Mouse (Mus musculus) left cerebral cortex, postnatal 36 days (tissue): ENCODE results near the gene Gm1979. TPM values are rescaled to one million over a fixed set of nuclear protein-coding genes. Genes with fewer than 3 reads are reported as not detected.
"Not testable (repeated sequence)": the region's sequence is repeated elsewhere in the genome, so short reads cannot be mapped to it uniquely, and the experiment has no call there.

Experiments
- DNase-seq, 2 experiments: peaks; one replicate each; pipeline ENCODE4 v3.0.0; 2021 to 2022; ENCODE audit warnings: low spot score in 2 of 2, mixed read lengths in 1 of 2
- intact Hi-C: fragments of 180-260 bp; cut with DNase I; formaldehyde crosslinking; loops from one replicate; pipeline ENCODE4 v1.15.1; 2025
- total RNA-seq, 2 experiments: library from RNA; stranded (reverse); gene quantifications; 2 replicates each; pipeline ENCODE4 v1.2.3; 2021

Gene Gm1979
- total RNA-seq = not detected

DNA sequence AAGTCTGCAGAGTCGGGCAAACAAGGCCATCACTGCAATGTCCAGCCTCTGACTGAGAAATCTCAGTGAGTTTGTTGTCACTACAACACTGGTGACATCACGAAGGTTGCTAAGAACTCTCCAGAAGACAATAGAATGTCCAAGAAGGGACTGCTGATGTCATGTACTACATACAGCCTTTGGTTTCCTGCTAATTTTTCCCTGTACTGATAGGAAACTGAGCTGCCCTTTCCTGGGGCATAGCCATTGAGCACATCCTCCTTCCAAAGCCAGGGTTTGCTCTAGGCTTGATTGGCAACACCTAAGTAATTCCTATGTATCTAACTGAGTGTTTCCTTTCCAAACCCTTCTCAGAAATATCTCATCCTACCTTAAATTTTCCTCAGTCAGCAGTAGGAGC, at the start of gene Gm1979:
TSS of gene Gm1979 (minus strand) at position 101 of the 400 bp plus-strand sequence.
- intact Hi-C loops = not testable (repeated sequence)

DNA sequence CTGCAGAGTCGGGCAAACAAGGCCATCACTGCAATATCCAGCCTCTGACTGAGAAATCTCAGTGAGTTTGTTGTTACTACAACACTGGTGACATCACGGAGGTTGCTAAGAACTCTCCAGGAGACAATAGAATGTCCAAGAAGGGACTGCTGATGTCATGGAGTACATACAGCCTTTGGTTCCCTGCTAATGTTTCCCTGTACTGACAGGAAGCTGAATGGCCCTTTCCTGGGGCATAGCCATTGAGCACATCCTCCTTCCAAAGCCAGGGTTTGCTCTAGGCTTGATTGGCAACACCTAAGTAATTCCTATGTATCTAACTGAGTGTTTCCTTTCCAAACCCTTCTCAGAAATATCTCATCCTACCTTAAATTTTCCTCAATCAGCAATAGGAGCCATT, 34.9 kb upstream of the Gm1979 start, which contains the start of gene Speer4a:
TSS of gene Speer4a (minus strand) at position 101 of the 400 bp plus-strand sequence.
- DNase-seq, intact Hi-C loops: not testable (repeated sequence)

More for the DNA sequence above, at the start of gene Gm1979:
- not testable (repeated sequence) for DNase-seq

DNA sequence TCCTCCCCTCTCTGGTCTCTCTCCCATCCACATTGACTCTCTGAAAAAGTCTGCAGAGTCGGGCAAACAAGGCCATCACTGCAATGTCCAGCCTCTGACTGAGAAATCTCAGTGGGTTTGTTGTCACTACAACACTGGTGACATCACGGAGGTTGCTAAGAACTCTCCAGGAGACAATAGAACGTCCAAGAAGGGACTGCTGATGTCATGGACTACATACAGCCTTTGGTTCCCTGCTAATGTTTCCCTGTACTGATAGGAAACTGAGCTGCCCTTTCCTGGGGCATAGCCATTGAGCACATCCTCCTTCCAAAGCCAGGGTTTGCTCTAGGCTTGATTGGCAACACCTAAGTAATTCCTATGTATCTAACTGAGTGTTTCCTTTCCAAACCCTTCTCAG, 18.2 kb upstream of the Gm1979 start, which contains the start of gene Gm5862:
TSS of gene Gm5862 (minus strand) at position 101 of the 400 bp plus-strand sequence.
- intact Hi-C loops, DNase-seq: not testable (repeated sequence)

DNA sequence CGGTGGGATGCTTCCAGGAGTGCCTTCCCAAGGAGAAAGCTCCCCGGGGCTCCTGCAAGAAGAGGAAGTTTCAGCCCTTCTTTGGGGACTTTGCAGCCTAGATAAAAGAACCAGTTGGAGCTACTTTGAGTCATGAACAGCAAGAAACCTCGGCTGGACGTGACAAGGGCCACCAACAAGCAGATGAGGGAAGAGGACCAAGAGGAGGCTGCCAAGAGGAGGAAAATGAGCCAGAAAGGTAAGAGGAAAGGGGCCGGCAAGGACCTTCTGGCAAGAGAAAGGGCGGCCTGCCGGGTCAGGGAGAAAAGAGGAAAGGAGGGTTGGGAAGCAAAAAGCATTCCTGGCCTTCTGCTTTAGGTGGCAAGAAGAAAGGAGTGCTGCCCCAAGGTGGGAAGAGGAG, 3.1 kb upstream of the Gm1979 start:
- intact Hi-C loops, DNase-seq: not testable (repeated sequence)

DNA sequence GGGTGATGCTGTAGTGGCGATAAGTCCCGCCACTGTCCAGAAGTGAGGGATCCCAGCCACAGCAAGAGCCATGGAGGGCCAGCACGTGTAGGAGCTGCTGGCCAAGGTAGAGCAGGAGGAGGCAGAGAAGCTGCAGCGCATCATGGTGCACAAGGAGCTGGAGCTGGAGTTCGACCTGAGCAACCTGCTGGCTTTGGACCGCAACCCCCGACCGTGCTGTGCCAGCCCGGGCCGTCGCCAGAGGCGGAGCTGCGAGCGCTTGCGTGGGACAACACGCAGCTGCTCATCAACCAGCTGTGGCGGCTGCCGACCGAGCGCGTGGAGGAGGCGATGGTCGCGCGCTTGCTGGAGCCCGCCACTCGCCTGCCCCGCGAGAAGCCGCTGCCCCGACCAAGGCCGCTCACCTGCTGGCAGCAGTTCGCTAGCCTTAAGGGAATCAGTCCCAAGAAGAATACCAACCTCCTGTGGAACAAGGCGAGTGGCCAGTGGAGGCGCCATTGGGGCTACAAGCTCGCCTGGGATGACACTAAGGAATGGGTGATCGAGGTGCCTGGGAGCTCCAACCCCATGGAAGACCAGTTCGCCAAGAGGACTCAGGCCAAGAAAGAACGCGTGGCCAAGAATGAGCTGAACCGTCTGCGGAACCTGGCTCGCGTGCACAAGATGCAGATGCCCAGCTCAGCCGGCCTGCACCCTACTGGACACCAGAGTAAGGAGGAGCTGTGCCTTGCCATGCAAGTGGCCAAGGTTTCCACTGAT, 2.5 kb upstream of the Gm1979 start:
- intact Hi-C loops = not testable (repeated sequence)
- DNase-seq = peak; percentile 5 to 8

DNA sequence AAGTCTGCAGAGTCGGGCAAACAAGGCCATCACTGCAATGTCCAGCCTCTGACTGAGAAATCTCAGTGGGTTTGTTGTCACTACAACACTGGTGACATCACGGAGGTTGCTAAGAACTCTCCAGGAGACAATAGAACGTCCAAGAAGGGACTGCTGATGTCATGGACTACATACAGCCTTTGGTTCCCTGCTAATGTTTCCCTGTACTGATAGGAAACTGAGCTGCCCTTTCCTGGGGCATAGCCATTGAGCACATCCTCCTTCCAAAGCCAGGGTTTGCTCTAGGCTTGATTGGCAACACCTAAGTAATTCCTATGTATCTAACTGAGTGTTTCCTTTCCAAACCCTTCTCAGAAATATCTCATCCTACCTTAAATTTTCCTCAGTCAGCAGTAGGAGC, 16.0 kb downstream of the Gm1979 start, which contains the start of gene Gm21698:
TSS of gene Gm21698 (minus strand) at position 101 of the 400 bp plus-strand sequence.
- intact Hi-C loops, DNase-seq: not testable (repeated sequence)

DNA sequence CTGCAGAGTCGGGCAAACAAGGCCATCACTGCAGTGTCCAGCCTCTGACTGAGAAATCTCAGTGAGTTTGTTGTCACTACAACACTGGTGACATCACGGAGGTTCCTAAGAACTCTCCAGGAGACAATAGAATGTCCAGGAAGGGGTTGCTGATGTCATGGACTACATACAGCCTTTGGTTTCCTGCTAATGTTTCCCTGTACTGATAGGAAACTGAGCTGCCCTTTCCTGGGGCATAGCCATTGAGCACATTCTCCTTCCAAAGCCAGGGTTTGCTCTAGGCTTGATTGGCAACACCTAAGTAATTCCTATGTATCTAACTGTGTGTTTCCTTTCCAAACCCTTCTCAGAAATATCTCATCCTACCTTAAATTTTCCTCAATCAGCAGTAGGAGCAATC, 32.0 kb downstream of the Gm1979 start, which contains the start of gene Gm21680:
TSS of gene Gm21680 (minus strand) at position 101 of the 400 bp plus-strand sequence.
- DNase-seq, intact Hi-C loops: not testable (repeated sequence)

DNA sequence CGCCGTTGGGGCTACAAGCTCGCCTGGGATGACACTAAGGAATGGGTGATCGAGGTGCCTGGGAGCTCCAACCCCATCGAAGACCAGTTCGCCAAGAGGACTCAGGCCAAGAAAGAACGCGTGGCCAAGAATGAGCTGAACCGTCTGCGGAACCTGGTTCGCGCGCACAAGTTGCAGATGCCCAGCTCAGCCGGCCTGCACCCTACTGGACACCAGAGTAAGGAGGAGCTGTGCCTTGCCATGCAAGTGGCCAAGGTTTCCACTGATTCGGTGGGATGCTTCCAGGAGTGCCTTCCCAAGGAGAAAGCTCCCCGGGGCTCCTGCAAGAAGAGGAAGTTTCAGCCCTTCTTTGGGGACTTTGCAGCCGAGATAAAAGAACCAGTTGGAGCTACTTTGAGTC, 47.5 kb downstream of the Gm1979 start:
- DNase-seq, intact Hi-C loops: not testable (repeated sequence)

DNA sequence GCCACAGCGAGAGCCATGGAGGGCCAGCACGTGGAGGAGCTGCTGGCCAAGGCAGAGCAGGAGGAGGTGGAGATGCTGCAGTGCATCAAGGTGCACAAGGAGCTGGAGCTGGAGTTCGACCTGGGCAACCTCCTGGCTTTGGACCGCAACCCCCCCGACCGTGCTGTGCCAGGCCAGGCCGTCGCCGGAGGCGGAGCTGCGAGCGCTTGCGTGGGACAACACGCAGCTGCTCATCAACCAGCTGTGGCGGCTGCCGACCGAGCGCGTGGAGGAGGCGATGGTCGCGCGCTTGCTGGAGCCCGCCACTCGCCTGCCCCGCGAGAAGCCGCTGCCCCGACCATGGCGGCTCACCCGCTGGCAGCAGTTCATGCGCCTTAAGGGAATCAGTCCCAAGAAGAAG, 48.0 kb downstream of the Gm1979 start:
- DNase-seq = peak in 1 of 2 experiments; percentile 5

DNA sequence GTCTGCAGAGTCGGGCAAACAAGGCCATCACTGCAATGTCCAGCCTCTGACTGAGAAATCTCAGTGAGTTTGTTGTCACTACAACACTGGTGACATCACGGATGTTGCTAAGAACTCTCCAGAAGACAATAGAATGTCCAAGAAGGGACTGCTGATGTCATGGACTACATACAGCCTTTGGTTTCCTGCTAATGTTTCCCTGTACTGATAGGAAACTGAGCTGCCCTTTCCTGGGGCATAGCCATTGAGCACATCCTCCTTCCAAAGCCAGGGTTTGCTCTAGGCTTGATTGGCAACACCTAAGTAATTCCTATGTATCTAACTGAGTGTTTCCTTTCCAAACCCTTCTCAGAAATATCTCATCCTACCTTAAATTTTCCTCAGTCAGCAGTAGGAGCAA, 50.3 kb downstream of the Gm1979 start, which contains the start of gene Gm21671:
TSS of gene Gm21671 (minus strand) at position 101 of the 400 bp plus-strand sequence.
- intact Hi-C loops, DNase-seq: not testable (repeated sequence)

More for the DNA sequence above, 48.0 kb downstream of the Gm1979 start:
- intact Hi-C loops = not testable (repeated sequence)

Other genes starting within 250 kb of the Gm1979 start
- gene Actr3b, start 244.8 kb downstream of the Gm1979 start, total RNA-seq = 100 to 1,000 TPM; 122 to 133 TPM
- not detected for gene Gm21663, start 62.4 kb downstream of the Gm1979 start, total RNA-seq
- gene Gm21671, start 50.4 kb downstream of the Gm1979 start, total RNA-seq = not detected
- gene Gm21680, start 32.1 kb downstream of the Gm1979 start, total RNA-seq = not detected
- not detected for gene Gm21698, start 16.1 kb downstream of the Gm1979 start, total RNA-seq
- gene Gm5862, start 18.1 kb upstream of the Gm1979 start, total RNA-seq = not detected
- not detected for gene Speer4a, start 34.8 kb upstream of the Gm1979 start, total RNA-seq
- not detected for gene Gm7347, start 53.8 kb upstream of the Gm1979 start, total RNA-seq
- gene Gm10471, start 84.5 kb upstream of the Gm1979 start, total RNA-seq = not detected
- not detected for gene 5031410I06Rik, start 100.6 kb upstream of the Gm1979 start, total RNA-seq
- gene Gm10220, start 116.6 kb upstream of the Gm1979 start, total RNA-seq = not detected